Mouse (Mus musculus) neutrophil, adult 5-6 weeks (primary cell): Measurements from ENCODE around the gene Dnmbp. TPM values are rescaled to one million over a fixed set of nuclear protein-coding genes. Genes with fewer than 3 reads are reported as not detected.
"Not testable (repeated sequence)": the region's sequence is repeated elsewhere in the genome, so short reads cannot be mapped to it uniquely, and the experiment has no call there.

ENCODE experiments used
- ATAC-seq: fragments of 151-379, 151-347 bp; 2 replicates; pipeline ENCODE4 v1.8.0; 2017; ENCODE audit warnings: mild to moderate bottlenecking, moderate TSS enrichment; ENCODE audit not compliant: insufficient number of reproducible peaks, poor library complexity, low FRiP score, severe bottlenecking; ENCODE audit errors: extremely low read depth
- total RNA-seq: library from RNA; stranded (forward); fragments of 200-1000 nt; gene quantifications from 2 replicates; pipeline ENCODE4 v1.2.3, GENCODE M21; 2017

Dnmbp gene
- total RNA-seq, 1 experiment from 2014 or later, result 29.7 TPM

DNA sequence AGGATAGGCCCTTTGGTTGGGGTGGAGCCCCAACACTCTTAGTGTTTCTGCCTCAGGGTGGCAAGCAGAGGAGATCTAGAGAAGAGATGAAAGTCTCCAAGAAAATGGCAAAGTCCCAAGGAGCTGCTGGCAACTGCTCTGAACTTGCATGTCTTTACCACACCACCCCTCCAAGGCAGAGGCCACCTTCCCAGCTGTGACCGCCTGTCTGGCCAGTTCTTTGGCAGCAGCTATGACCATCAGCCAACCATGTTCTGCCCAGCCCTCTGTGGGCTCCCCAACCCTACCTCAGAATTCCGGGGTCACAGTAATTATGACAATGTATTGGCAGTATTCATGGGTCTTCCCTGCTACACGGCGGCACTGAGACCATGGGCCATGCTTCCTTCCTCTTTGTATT lies 14.9 kb upstream of the Dnmbp start:
- ATAC-seq, result no peak

DNA sequence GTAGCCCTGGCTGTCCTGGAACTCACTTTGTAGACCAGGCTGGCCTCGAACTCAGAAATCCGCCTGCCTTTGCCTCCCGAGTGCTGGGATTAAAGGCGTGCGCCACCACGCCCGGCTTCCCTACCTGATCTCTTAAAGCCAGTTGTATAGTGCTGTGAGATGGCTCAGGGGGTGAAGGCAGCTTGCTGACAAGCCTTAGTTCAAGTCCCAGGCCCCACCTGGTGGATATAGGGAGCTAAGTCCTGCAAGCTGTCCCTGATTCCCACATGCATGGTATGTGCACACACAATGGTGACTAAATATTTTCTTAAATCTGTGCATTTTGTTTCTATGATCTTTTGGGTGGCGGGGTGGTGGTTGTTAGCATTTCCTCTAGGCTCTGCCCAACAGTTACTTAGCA lies 12.9 kb upstream of the Dnmbp start:
- not testable (repeated sequence) for ATAC-seq

DNA sequence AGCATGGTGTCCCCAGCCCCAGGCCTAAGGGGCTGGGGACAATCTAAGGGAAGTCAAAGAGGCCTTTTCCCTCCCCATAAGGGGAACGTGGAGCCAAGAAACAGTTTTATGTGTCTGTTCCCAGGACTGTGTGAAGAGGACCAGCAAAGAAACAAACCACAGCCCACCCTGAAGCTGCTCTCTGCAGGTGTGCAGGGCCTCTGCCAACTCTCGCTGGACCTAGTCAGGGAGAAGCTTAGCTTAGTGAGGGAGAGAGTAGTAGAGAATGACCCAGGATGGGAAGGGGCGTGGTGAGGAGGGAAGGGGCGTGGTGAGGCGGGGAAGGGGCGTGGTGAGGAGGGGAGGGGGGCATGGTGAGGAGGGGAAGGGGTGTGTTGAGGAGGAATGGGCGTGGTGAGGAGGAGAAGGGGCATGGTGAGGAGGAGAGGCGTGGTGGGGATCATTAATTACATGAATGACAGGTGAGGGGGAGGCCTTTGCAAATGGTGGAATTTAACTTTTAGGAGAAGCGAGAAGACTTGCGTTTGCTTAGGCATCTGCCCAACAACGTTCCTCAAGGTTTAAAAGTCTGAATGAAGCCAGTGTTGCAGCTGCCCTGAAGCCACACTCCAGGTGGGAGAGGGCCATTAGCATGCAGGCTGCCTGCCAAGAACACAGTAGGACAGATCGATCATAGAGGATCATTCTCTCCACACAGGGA lies 9.3 kb upstream of the Dnmbp start:
- no peak for ATAC-seq

GRCm38 (mm10) chr19:43944566-43944965 lies 4.6 kb upstream of the Dnmbp start:
- ATAC-seq, result no peak

- no peak for ATAC-seq
Measured at GRCm38 (mm10) chr19:43943076-43943475, 3.1 kb upstream of the Dnmbp start.

DNA sequence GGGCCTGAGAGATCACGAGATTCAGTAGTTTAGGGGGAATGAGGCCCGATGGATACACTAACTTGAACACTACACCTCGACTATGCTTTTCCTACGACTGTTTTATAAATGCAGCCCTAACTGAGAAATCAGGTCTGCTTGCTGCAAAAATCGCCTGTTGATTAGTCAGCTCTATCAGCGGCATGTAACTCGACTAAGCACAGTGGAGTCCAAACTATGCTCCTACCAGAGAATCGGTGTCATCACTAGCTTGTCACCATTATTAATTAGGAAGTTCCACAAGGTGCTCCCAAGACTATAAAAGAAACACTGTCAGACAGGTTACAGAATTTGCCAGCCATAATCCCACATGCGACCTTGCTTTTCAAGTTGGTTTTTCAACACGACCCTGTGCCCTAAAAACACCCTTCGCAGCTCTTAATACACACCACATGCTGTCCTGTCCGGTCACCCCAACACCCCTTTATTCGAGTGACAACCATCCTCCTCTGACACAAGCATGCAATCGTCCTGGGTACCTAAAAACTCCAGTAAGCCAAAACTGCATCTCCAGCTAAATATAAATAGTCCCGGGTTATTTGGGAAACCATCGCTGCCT lies 721 bp downstream of the Dnmbp start:
- ATAC-seq, result no peak

DNA sequence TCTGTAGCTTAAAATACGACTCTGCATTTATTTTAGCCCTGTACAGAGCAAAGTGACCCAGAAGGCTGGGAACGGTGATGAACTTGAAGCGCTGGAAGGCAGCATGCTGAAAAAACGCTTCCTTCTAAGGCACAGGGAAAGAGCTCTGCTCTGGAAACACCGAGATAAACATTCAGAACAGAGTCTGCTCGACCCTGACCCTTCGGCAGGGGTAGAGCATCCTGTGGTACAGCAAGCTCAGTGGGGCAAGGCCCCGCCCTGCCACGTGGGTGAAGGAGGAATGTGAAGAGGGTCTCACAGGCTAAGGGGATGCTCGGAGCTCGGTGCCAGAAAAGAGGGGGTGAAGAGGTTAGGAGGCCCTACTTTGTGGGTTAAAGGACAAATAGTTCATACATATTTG lies 1.6 kb downstream of the Dnmbp start:
- ATAC-seq, result no peak

- no peak for ATAC-seq
Measured at GRCm38 (mm10) chr19:43930926-43931325, 9.1 kb downstream of the Dnmbp start.

GRCm38 (mm10) chr19:43930366-43930765 lies 9.6 kb downstream of the Dnmbp start:
- ATAC-seq, result no peak

DNA sequence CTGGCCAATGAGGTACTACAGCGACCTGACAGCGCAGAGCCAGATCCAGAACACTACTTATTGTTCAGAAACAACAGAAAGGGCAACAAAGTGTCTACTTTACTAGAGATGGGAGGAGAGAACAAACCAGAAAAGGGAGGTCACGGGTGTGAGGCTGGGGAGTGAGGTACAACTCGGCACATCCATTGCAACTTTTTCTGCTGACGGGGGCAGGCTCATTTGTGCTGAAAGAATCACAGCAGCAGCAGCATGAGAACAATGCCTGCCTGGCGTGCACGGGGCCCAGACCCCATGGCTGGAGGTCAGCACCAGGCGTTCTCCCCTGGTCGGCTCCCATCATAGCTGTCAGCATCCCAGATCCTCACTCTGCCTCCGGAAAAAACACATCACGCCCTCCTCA lies 10.1 kb downstream of the Dnmbp start:
- ATAC-seq, result no peak

GRCm38 (mm10) chr19:43927967-43928366 lies 12.0 kb downstream of the Dnmbp start:
- ATAC-seq, result no peak

DNA sequence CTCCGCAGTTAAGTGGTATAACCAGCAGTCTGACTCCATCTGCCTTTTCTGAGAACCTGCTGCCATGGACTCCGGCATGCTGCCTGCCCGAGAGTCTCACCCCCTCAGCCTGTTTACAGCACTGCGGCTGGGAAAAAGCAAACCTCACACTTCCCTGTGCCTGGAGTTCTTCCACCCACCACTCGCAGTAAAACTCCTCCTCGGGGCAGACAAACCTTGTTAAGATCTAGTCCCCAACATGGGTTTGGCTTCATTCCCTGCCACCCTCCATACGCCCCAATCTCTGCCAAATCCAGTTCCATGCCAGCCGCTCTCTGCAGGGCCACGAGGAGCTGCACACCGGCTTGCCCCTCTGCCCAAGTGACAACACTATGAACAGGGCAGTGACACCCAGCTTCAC lies 12.9 kb downstream of the Dnmbp start:
- ATAC-seq, result no peak

DNA sequence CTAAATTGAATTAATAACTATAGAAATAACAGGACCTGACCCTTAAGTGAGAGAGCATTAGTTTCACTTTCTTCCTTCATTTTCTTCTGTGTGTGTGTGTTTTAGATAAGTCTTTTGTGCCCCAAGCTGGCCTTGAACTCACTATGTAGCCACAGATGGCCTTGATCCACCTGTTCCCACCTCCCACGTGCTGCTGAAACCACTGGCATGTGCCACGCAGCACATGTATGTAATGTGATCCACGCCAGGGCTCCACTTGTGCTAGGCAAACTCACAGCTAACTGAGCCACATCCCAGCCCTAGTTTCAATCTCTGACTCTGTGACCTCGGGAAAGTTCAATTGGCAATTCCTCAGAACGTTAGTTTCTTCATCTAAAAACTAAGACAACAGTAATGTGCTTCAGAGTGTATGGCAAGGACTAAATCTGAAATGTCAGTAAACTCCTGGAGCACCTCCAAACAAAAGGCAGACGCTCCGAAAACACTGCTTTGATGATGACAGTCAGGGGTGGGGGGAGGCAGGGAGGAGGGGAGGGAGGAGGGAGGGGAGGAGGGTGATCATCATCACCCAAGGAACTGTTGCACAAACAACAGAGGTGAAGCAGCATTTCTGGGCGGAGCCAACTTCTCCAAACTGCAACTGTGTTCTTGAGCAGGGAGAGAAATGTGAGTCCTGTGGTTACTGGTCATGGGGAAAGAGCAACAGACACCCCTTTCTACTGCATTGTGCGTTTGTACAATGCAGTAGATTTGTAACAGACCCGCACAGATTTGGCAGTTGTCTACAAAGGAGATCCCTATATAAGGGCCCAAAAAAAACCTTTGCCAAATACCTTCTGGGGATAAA lies 13.6 kb downstream of the Dnmbp start:
- ATAC-seq, result peak; percentile 25; the same call in 1 of the 2 replicates

GRCm38 (mm10) chr19:43924361-43924760 lies 15.6 kb downstream of the Dnmbp start:
- ATAC-seq, result no peak

DNA sequence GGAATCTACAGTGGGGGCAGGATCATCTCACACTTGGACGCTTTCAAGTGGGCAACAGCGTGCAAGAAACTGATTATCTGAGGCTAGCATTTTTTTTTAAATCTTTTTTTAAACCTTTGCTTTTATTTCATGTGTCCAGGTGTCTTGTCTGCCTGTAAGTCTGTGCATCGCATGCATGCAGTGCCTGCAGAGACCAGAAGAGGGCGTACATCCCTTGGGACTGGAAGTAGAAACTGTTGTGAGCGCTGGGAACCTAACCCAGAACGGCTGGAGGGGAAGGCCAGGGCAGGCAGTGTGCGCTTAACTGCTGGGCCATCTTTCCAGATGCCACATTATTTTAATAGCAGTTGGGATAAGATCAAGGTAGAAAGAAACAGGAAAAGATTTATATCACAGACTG lies 17.0 kb downstream of the Dnmbp start:
- ATAC-seq, result no peak

GRCm38 (mm10) chr19:43921410-43921809 lies 18.6 kb downstream of the Dnmbp start:
- no peak for ATAC-seq

DNA sequence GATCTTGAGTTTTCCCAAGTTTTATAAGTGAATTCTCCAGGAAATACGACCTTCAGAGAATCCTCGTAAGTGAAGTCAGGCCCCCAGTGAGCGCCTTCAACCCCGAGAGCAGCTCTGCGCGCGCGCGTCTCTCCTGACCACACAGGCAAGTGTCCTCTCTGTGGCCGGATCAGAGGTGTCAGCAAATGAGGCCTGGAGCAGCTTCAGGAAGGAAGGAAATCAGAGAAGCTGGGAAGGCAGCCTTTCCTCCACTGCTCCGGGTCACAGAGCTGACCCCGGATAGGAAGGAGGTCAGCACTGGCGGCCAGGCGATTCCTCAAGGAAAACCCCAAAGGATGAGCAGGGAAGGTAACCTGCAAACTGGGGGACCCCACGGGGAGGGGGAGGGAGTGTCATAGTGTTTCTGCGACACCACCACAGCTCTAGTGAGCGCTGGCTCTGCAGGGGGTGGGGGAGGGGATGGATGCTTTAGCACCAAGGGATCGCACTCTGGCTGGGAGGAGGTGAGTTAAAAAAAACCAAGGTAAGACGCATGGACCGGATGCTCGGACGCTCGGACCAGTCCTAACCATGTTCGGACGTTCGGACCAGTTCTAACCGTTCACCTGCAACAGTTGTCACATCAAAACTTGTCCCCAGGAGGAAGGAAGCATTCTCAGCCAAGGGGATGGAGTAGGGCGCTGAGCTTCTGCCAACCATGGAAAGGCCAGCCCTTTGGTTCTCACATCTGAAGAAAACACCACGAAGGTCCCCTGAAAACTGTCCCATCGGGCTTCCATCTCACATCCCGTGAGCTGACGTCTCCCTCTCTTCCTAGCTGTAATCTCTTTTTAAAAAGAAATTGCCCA lies 19.3 kb downstream of the Dnmbp start:
- no peak for ATAC-seq

GRCm38 (mm10) chr19:43919841-43920240 lies 20.1 kb downstream of the Dnmbp start:
- ATAC-seq, result no peak

GRCm38 (mm10) chr19:43918834-43919233 lies 21.2 kb downstream of the Dnmbp start:
- ATAC-seq, result no peak
